Mouse (Mus musculus) heart, postnatal 0 days (tissue): ENCODE data around the gene Gm43552.
A peak's percentile ranks its signal among the peaks of the same experiment; 100 is the strongest.

ENCODE experiments used
- CTCF ChIP-seq: IDR thresholded peaks from 2 replicates; pipeline ENCODE4 v1.5.1; 2016; ENCODE audit warnings: antibody characterized with exemption, control low read depth, low read depth
- EP300 ChIP-seq: IDR thresholded peaks from 2 replicates; pipeline ENCODE4 v1.6.1; 2016; ENCODE audit warnings: antibody characterized with exemption, low read depth

DNA sequence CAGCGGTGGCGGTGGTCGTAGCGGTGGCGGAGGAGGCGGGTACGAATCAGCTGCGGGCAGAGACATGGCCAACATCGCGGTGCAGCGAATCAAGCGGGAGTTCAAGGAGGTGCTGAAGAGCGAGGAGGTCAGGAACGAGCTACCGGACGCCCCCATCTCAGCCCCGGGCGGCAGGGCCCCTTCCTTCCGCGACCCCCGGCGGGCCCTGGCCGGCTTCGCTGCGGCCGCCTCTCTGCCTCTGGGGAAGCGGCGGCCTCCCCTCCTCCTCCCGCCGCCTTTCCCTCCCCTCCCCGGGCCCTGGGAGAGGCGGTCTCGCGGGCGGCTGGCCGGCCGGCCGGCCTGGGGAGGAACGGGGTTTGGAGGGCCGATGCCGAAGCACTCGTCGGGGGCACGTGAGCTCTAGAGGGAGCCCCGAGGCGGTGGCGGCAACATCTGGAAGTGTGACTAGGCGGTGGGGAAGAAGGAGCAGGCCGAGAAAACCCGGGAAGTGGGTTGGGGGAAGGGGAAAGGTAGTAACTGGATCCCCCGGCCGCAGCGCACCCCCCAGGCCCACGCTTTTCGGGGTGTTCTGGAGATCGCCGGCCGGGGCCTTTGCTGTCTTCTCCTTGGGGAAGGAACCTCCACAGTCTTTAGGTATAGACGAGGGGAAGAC is 44.9 kb upstream of the Gm43552 start:
- TF ChIP-seq CTCF, result no peak
- TF ChIP-seq EP300, result peak; percentile 52; the same call in 1 of the 2 replicates
